Comparison of ENCODE assay signal across 8 mouse cellular contexts in genomic region chr6:148946881-148947405, GRCm38 (mm10). TPM values are rescaled to one million over a fixed set of nuclear protein-coding genes. Genes with fewer than 3 reads are reported as not detected.
A peak's percentile ranks its signal among the peaks of the same experiment; 100 is the strongest.
DNase-seq lines count a peak whose midpoint lies in the region; ATAC-seq and TF ChIP-seq lines count a peak whose summit lies in the region.

No protein-coding gene starts in this region.

- no peak for ATAC-seq in forebrain, embryonic 14.5 days
- no peak for ATAC-seq in liver, embryonic 16.5 days (ENCODE audit: low read depth)
- ATAC-seq in stomach, embryonic 16.5 days (ENCODE audit: insufficient read depth, low FRiP score), result no peak

- H3ac ChIP-seq in C2C12 (ENCODE audit: control insufficient read depth, insufficient read length, low read depth), result no peak overlapping the region

- H3K9me3 ChIP-seq in forebrain, embryonic 14.5 days (replicated peaks; ENCODE audit: control insufficient read depth, low read length), result no peaks in the 10 kb centered on the region
- no peaks in the 10 kb centered on the region for H3K9me3 ChIP-seq in liver, embryonic 16.5 days (replicated peaks; ENCODE audit: control insufficient read depth, low read length)
- H3K9me3 ChIP-seq in stomach, embryonic 16.5 days (replicated peaks; ENCODE audit: control insufficient read depth, low read length), result no peaks in the 10 kb centered on the region

- no peaks in the 10 kb centered on the region for H3K27me3 ChIP-seq in C2C12 (ENCODE audit: control insufficient read depth, insufficient read depth, insufficient read length)
- no peaks in the 10 kb centered on the region for H3K27me3 ChIP-seq in forebrain, embryonic 14.5 days (replicated peaks; ENCODE audit: control insufficient read depth, insufficient read depth, low read length)
- H3K27me3 ChIP-seq in liver, embryonic 16.5 days (ENCODE audit: control insufficient read depth, insufficient read depth, low read depth, low read length), result no peaks in the 10 kb centered on the region
- H3K27me3 ChIP-seq in stomach, embryonic 16.5 days (ENCODE audit: control insufficient read depth, insufficient read depth, low read length), result no peaks in the 10 kb centered on the region

- peak overlapping the region; percentile 73 for H3K4me2 ChIP-seq in forebrain, embryonic 14.5 days (ENCODE audit: low read length)
- peak overlapping the region; percentile 98 for H3K4me2 ChIP-seq in liver, embryonic 16.5 days (ENCODE audit: low read depth, low read length)
- peak overlapping the region; percentile 53 for H3K4me2 ChIP-seq in stomach, embryonic 16.5 days (ENCODE audit: low read depth, low read length)

- H3K79me3 ChIP-seq in C2C12 (ENCODE audit: low read depth), result peaks cover 39% of the 10 kb centered on the region

- H3K36me3 ChIP-seq in C2C12 (ENCODE audit: control insufficient read depth, insufficient read depth), result peaks cover 14% of the 10 kb centered on the region
- H3K36me3 ChIP-seq in forebrain, embryonic 14.5 days (ENCODE audit: control insufficient read depth, insufficient read depth, low read length), result peaks cover 4% of the 10 kb centered on the region
- no peaks in the 10 kb centered on the region for H3K36me3 ChIP-seq in liver, embryonic 16.5 days (ENCODE audit: control insufficient read depth, insufficient read depth)
- no peaks in the 10 kb centered on the region for H3K36me3 ChIP-seq in stomach, embryonic 16.5 days (ENCODE audit: control insufficient read depth, insufficient read depth, low read length)

- no peak for TF ChIP-seq CTCF in C2C12 (IDR thresholded peaks at IDR 0.05; ENCODE audit: control insufficient read depth, insufficient read depth, insufficient read length)

- H3K9ac ChIP-seq in forebrain, embryonic 14.5 days (ENCODE audit: low read length), result peak overlapping the region; percentile 96
- peak overlapping the region; percentile 92 for H3K9ac ChIP-seq in liver, embryonic 16.5 days (ENCODE audit: low read depth, low read length)
- H3K9ac ChIP-seq in stomach, embryonic 16.5 days (ENCODE audit: low read length), result peak overlapping the region; percentile 98

- peaks cover 8% of the 10 kb centered on the region; the same call in 1 of the 2 replicates for H3K4me1 ChIP-seq in forebrain, embryonic 14.5 days (ENCODE audit: control insufficient read depth, insufficient read depth, low read length)
- H3K4me1 ChIP-seq in liver, embryonic 16.5 days (ENCODE audit: control insufficient read depth, low read depth, low read length), result peaks cover 16% of the 10 kb centered on the region
- peaks cover 4% of the 10 kb centered on the region; the same call in 1 of the 2 replicates for H3K4me1 ChIP-seq in stomach, embryonic 16.5 days (ENCODE audit: control insufficient read depth, insufficient read depth, low read length)

- peak overlapping the region; percentile 34 for H3K4me3 ChIP-seq in C2C12 (ENCODE audit: insufficient read depth, poor library complexity, severe bottlenecking)
- H3K4me3 ChIP-seq in forebrain, embryonic 14.5 days (ENCODE audit: low read depth, low read length), result peak overlapping the region; percentile 98
- H3K4me3 ChIP-seq in liver, embryonic 16.5 days (ENCODE audit: low read depth, low read length), result peak overlapping the region; percentile 89
- peak overlapping the region; percentile 65 for H3K4me3 ChIP-seq in stomach, embryonic 16.5 days (replicated peaks; ENCODE audit: low read length)

- 0 out of 2 replicates have a peak overlapping the region, but pooled peaks have one; percentile 55 for H3K27ac ChIP-seq in forebrain, embryonic 14.5 days (ENCODE audit: low read depth, low read length)
- peak overlapping the region; percentile 69 for H3K27ac ChIP-seq in liver, embryonic 16.5 days (ENCODE audit: low read length)
- H3K27ac ChIP-seq in stomach, embryonic 16.5 days (ENCODE audit: low read length), result peak overlapping the region; percentile 87

- peak; percentile 1 for DNase-seq in cerebellum, adult 11 months
- no peak for DNase-seq in cerebellum, postnatal 14 days
- DNase-seq in forebrain, embryonic 14.5 days (ENCODE audit: low spot score), result peak; percentile 30
- DNase-seq in ovary, postnatal 36 days (ENCODE audit: low spot score), result no peak
- DNase-seq in adrenal gland, postnatal 25 days, result no peak

- H3K79me2 ChIP-seq in C2C12 (ENCODE audit: control insufficient read depth, insufficient read depth), result peaks cover 44% of the 10 kb centered on the region

- WGBS in forebrain, embryonic 14.5 days, result 30% methylated on average over 11 of the region's 11 CpGs
- WGBS in liver, embryonic 16.5 days (ENCODE audit: insufficient replicate concordance), result 37% methylated on average over 11 of the region's 11 CpGs
- 27% methylated on average over 11 of the region's 11 CpGs for WGBS in stomach, embryonic 16.5 days

TF ChIP-seq in C2C12, 6 proteins besides CTCF, POLR2A, EP300 and RAD21:
- TF ChIP-seq MAX (IDR thresholded peaks at IDR 0.05) (no peak), MYOD1 (IDR thresholded peaks at IDR 0.05; ENCODE audit: control insufficient read depth, insufficient read length, low read depth) (no peak), CEBPB (IDR thresholded peaks at IDR 0.05; ENCODE audit: low read depth) (no peak), USF1 (IDR thresholded peaks at IDR 0.05; ENCODE audit: low read depth) (no peak), MYOG (IDR thresholded peaks at IDR 0.05; ENCODE audit: control insufficient read depth, extremely low read depth, insufficient read length) (no peak), FOSL1 (IDR thresholded peaks at IDR 0.05; ENCODE audit: insufficient read depth, low read length, poor library complexity, severe bottlenecking) (no peak)

RNA-seq across cellular contexts. Expression of gene Sinhcaf, which starts 0.7 kb away (rescaled TPM):
- polyA plus RNA-seq in C2C12 (2012; fragmentation: generic; extraction: Trizol), result 22.4 TPM
- polyA plus RNA-seq in forebrain, embryonic 14.5 days (2014; fragmentation: Nextera tagmentation; extraction: Ambion mirVana), result 137 and 152 TPM in 2 replicates
- 11.8 and 12.7 TPM in 2 replicates for polyA plus RNA-seq in liver, embryonic 16.5 days (2015; fragmentation: Nextera tagmentation; extraction: Ambion mirVana)
- 67.0 and 79.5 TPM in 2 replicates for polyA plus RNA-seq in stomach, embryonic 16.5 days (2015; fragmentation: Nextera tagmentation; extraction: Ambion mirVana)
- 37.2 and 41.3 TPM in 2 replicates for total RNA-seq in adrenal gland, postnatal 25 days (2021)

RNA-seq across cellular contexts. Expression of gene Caprin2, which starts 50.9 kb away (rescaled TPM):
- polyA plus RNA-seq in C2C12 (2012; fragmentation: generic; extraction: Trizol), result 1.8 TPM
- 5.0 and 6.3 TPM in 2 replicates for polyA plus RNA-seq in forebrain, embryonic 14.5 days (2014; fragmentation: Nextera tagmentation; extraction: Ambion mirVana)
- polyA plus RNA-seq in liver, embryonic 16.5 days (2015; fragmentation: Nextera tagmentation; extraction: Ambion mirVana), result 3.9 and 4.1 TPM in 2 replicates
- polyA plus RNA-seq in stomach, embryonic 16.5 days (2015; fragmentation: Nextera tagmentation; extraction: Ambion mirVana), result 13.7 and 15.0 TPM in 2 replicates
- 20.6 and 23.6 TPM in 2 replicates for total RNA-seq in adrenal gland, postnatal 25 days (2021)

Comparison
In these comparisons a context has a peak if more than half of its experiments do, and no peak if none do; other contexts are left out.
1. DNase-seq: peak in cerebellum, adult 11 months (single experiment) and forebrain, embryonic 14.5 days (single experiment); none in cerebellum, postnatal 14 days (0 of 2), ovary, postnatal 36 days (single experiment) and adrenal gland, postnatal 25 days (single experiment).
2. H3K4me3 ChIP-seq: peak in every context shown above with its lines; median percentile 98 in forebrain, embryonic 14.5 days; 89 in liver, embryonic 16.5 days; 65 in stomach, embryonic 16.5 days; 34 in C2C12.
3. Peak in every context shown above with its lines, with median percentiles within 50 percentile points of each other: H3K27ac ChIP-seq, H3K4me2 ChIP-seq and H3K9ac ChIP-seq.